ENCODE assay signal across 8 mouse cellular contexts in genomic region chr10:81136706-81137231, GRCm38 (mm10). TPM values are rescaled to one million over a fixed set of nuclear protein-coding genes. Genes with fewer than 3 reads are reported as not detected.
DNase-seq lines count a peak whose midpoint lies in the region; ATAC-seq and TF ChIP-seq lines count a peak whose summit lies in the region.

No protein-coding gene starts in this region.

- DNase-seq in frontal cortex, adult 2 months (ENCODE audit: extremely low spot score in 1 of 2, low spot score in 1 of 2) = no peak
- no peak for DNase-seq in forebrain, postnatal 0 days
- DNase-seq in hindbrain, embryonic 10.5 days (ENCODE audit: low spot score) = no peak
- DNase-seq in layer of hippocampus, postnatal 36 days = peak; percentile 79 to 83
- DNase-seq in splenic B cell, adult 2 months (ENCODE audit: low read depth, low spot score) = peak; percentile 75

- 2% methylated on average over 39 of the region's 50 CpGs for WGBS in forebrain, postnatal 0 days
- under 1% methylated on average over 50 of the region's 50 CpGs for WGBS in hindbrain, embryonic 10.5 days
- under 1% methylated on average over 43 of the region's 50 CpGs for WGBS in midbrain, embryonic 15.5 days

- peak overlapping the region; percentile 99 for H3K4me2 ChIP-seq in forebrain, postnatal 0 days (ENCODE audit: low read depth)
- H3K4me2 ChIP-seq in midbrain, embryonic 15.5 days = peak overlapping the region; percentile 92

- peak; percentile 8; the same call in 1 of the 2 replicates for ATAC-seq in frontal cortex, adult (ENCODE audit: low TSS enrichment)
- ATAC-seq in forebrain, postnatal 0 days = peak; percentile 40
- ATAC-seq in midbrain, embryonic 15.5 days (replicated peaks) = peak; percentile 58

- no peaks in the 10 kb centered on the region for H3K36me3 ChIP-seq in forebrain, postnatal 0 days (ENCODE audit: insufficient read depth)
- no peaks in the 10 kb centered on the region; the same call in 1 of the 2 replicates for H3K36me3 ChIP-seq in hindbrain, embryonic 10.5 days
- H3K36me3 ChIP-seq in midbrain, embryonic 15.5 days (replicated peaks) = no peaks in the 10 kb centered on the region
- H3K36me3 ChIP-seq in splenic B cell, adult 2 months (ENCODE audit: control insufficient read depth, insufficient read depth, low read length, poor library complexity, severe bottlenecking) = 0 out of 2 replicates have a peak, but pooled peaks cover 3% of the 10 kb centered on the region

- no peaks in the 10 kb centered on the region for H3K9me3 ChIP-seq in forebrain, postnatal 0 days (ENCODE audit: low read length)
- no peaks in the 10 kb centered on the region for H3K9me3 ChIP-seq in hindbrain, embryonic 10.5 days
- H3K9me3 ChIP-seq in midbrain, embryonic 15.5 days = no peaks in the 10 kb centered on the region

- no peak for TF ChIP-seq CTCF in forebrain, postnatal 0 days (IDR thresholded peaks at IDR 0.05; ENCODE audit: low read depth)

- H3K27me3 ChIP-seq in forebrain, postnatal 0 days (ENCODE audit: insufficient read depth, low read length) = peaks cover 17% of the 10 kb centered on the region
- peaks cover 42% of the 10 kb centered on the region for H3K27me3 ChIP-seq in hindbrain, embryonic 10.5 days (ENCODE audit: insufficient read depth, poor library complexity, severe bottlenecking)
- peaks cover 23% of the 10 kb centered on the region for H3K27me3 ChIP-seq in midbrain, embryonic 15.5 days (replicated peaks)
- H3K27me3 ChIP-seq in splenic B cell, adult 2 months (ENCODE audit: control insufficient read depth, insufficient read depth, low read length, poor library complexity, severe bottlenecking) = no peaks in the 10 kb centered on the region

- peak overlapping the region; percentile 83 for H3K27ac ChIP-seq in brown adipose tissue, adult 24 weeks (replicated peaks; ENCODE audit: low read depth, low read length)
- peak overlapping the region; percentile 96 for H3K27ac ChIP-seq in forebrain, postnatal 0 days (ENCODE audit: low read depth, low read length)
- H3K27ac ChIP-seq in hindbrain, embryonic 10.5 days = peak overlapping the region; percentile 98
- peak overlapping the region; percentile 90 for H3K27ac ChIP-seq in midbrain, embryonic 15.5 days

- H3K4me1 ChIP-seq in brown adipose tissue, adult 24 weeks (ENCODE audit: control insufficient read depth, insufficient read depth, insufficient read length, low read length) = peaks cover 25% of the 10 kb centered on the region
- peaks cover 9% of the 10 kb centered on the region for H3K4me1 ChIP-seq in forebrain, postnatal 0 days (ENCODE audit: insufficient read depth)
- peaks cover 61% of the 10 kb centered on the region for H3K4me1 ChIP-seq in hindbrain, embryonic 10.5 days (replicated peaks)
- peaks cover 51% of the 10 kb centered on the region for H3K4me1 ChIP-seq in midbrain, embryonic 15.5 days

- peak overlapping the region; percentile 94 for H3K9ac ChIP-seq in forebrain, postnatal 0 days
- H3K9ac ChIP-seq in midbrain, embryonic 15.5 days = peak overlapping the region; percentile 81

- peak overlapping the region; percentile 96 for H3K4me3 ChIP-seq in brown adipose tissue, adult 24 weeks (ENCODE audit: insufficient read depth, low read depth, low read length)
- H3K4me3 ChIP-seq in forebrain, postnatal 0 days (ENCODE audit: low read depth, low read length) = peak overlapping the region; percentile 90
- peak overlapping the region; percentile 74 for H3K4me3 ChIP-seq in hindbrain, embryonic 10.5 days
- H3K4me3 ChIP-seq in midbrain, embryonic 15.5 days = peak overlapping the region; percentile 87

RNA-seq across cellular contexts. Expression of gene Zbtb7a, which starts 1.7 kb away (rescaled TPM):
- 45.1 and 46.0 TPM in 2 replicates for polyA plus RNA-seq in frontal cortex, adult 2 months (2012; rRNA removed)
- 28.4 and 29.6 TPM in 2 replicates for polyA plus RNA-seq in brown adipose tissue, adult 24 weeks (2012; ENCODE audit: insufficient read depth, insufficient read length, missing spikeins)
- 21.6 and 27.2 TPM in 2 replicates for total RNA-seq in forebrain, postnatal 0 days (2014; rRNA removed)
- 12.4 and 15.7 TPM in 2 replicates for polyA plus RNA-seq in forebrain, postnatal 0 days (2015; fragmentation: Nextera tagmentation; extraction: Ambion mirVana)
- 9.4 and 12.4 TPM in 2 replicates for polyA plus RNA-seq in hindbrain, embryonic 10.5 days (2016; fragmentation: Nextera tagmentation; extraction: Ambion mirVana)
- total RNA-seq in layer of hippocampus, postnatal 36 days (2021) = 100 to 1,000 TPM; 109 to 116 TPM
- 16.2 and 16.7 TPM in 2 replicates for polyA plus RNA-seq in midbrain, embryonic 15.5 days (2015; fragmentation: Nextera tagmentation; extraction: Ambion mirVana)

RNA-seq across cellular contexts. Expression of gene Pias4, which starts 31.0 kb away (rescaled TPM):
- 25.7 and 27.4 TPM in 2 replicates for polyA plus RNA-seq in frontal cortex, adult 2 months (2012; rRNA removed)
- polyA plus RNA-seq in brown adipose tissue, adult 24 weeks (2012; ENCODE audit: insufficient read depth, insufficient read length, missing spikeins) = 10.3 and 13.4 TPM in 2 replicates
- total RNA-seq in forebrain, postnatal 0 days (2014; rRNA removed) = 30.1 and 32.5 TPM in 2 replicates
- 28.1 and 35.8 TPM in 2 replicates for polyA plus RNA-seq in forebrain, postnatal 0 days (2015; fragmentation: Nextera tagmentation; extraction: Ambion mirVana)
- polyA plus RNA-seq in hindbrain, embryonic 10.5 days (2016; fragmentation: Nextera tagmentation; extraction: Ambion mirVana) = 64.1 and 72.2 TPM in 2 replicates
- 10 to 100 TPM; 26.2 to 29.8 TPM for total RNA-seq in layer of hippocampus, postnatal 36 days (2021)
- 59.2 and 66.3 TPM in 2 replicates for polyA plus RNA-seq in midbrain, embryonic 15.5 days (2015; fragmentation: Nextera tagmentation; extraction: Ambion mirVana)

RNA-seq across cellular contexts. Expression of gene Map2k2, which starts 31.1 kb away (rescaled TPM):
- polyA plus RNA-seq in frontal cortex, adult 2 months (2012; rRNA removed) = 189 and 202 TPM in 2 replicates
- 64.4 and 88.3 TPM in 2 replicates for polyA plus RNA-seq in brown adipose tissue, adult 24 weeks (2012; ENCODE audit: insufficient read depth, insufficient read length, missing spikeins)
- total RNA-seq in forebrain, postnatal 0 days (2014; rRNA removed) = 194 and 215 TPM in 2 replicates
- polyA plus RNA-seq in forebrain, postnatal 0 days (2015; fragmentation: Nextera tagmentation; extraction: Ambion mirVana) = 167 and 194 TPM in 2 replicates
- polyA plus RNA-seq in hindbrain, embryonic 10.5 days (2016; fragmentation: Nextera tagmentation; extraction: Ambion mirVana) = 218 and 261 TPM in 2 replicates
- total RNA-seq in layer of hippocampus, postnatal 36 days (2021) = 100 to 1,000 TPM; 132 to 141 TPM
- 258 and 270 TPM in 2 replicates for polyA plus RNA-seq in midbrain, embryonic 15.5 days (2015; fragmentation: Nextera tagmentation; extraction: Ambion mirVana)

RNA-seq across cellular contexts. Expression of gene Creb3l3, which starts 38.1 kb away (rescaled TPM):
- 0.44 and 0.63 TPM in 2 replicates for polyA plus RNA-seq in frontal cortex, adult 2 months (2012; rRNA removed)
- not detected in 2 replicates for polyA plus RNA-seq in brown adipose tissue, adult 24 weeks (2012; ENCODE audit: insufficient read depth, insufficient read length, missing spikeins)
- total RNA-seq in forebrain, postnatal 0 days (2014; rRNA removed) = 0.38 and 0.43 TPM in 2 replicates
- 0.29 and 0.40 TPM in 2 replicates for polyA plus RNA-seq in forebrain, postnatal 0 days (2015; fragmentation: Nextera tagmentation; extraction: Ambion mirVana)
- polyA plus RNA-seq in hindbrain, embryonic 10.5 days (2016; fragmentation: Nextera tagmentation; extraction: Ambion mirVana) = 0.29 and 0.30 TPM in 2 replicates
- total RNA-seq in layer of hippocampus, postnatal 36 days (2021) = under 1 TPM; 0.52 to 0.71 TPM
- 0.36 and 0.48 TPM in 2 replicates for polyA plus RNA-seq in midbrain, embryonic 15.5 days (2015; fragmentation: Nextera tagmentation; extraction: Ambion mirVana)

RNA-seq across cellular contexts. Expression of gene Eef2, which starts 39.7 kb away (rescaled TPM):
- 1,035 and 1,113 TPM in 2 replicates for polyA plus RNA-seq in frontal cortex, adult 2 months (2012; rRNA removed)
- polyA plus RNA-seq in brown adipose tissue, adult 24 weeks (2012; ENCODE audit: insufficient read depth, insufficient read length, missing spikeins) = 538 and 581 TPM in 2 replicates
- total RNA-seq in forebrain, postnatal 0 days (2014; rRNA removed) = 2,084 and 2,175 TPM in 2 replicates
- polyA plus RNA-seq in forebrain, postnatal 0 days (2015; fragmentation: Nextera tagmentation; extraction: Ambion mirVana) = 466 and 485 TPM in 2 replicates
- polyA plus RNA-seq in hindbrain, embryonic 10.5 days (2016; fragmentation: Nextera tagmentation; extraction: Ambion mirVana) = 495 and 570 TPM in 2 replicates
- total RNA-seq in layer of hippocampus, postnatal 36 days (2021) = 100 to 1,000 TPM; 868 to 892 TPM
- polyA plus RNA-seq in midbrain, embryonic 15.5 days (2015; fragmentation: Nextera tagmentation; extraction: Ambion mirVana) = 588 and 606 TPM in 2 replicates

Comparison
In these comparisons a context has a peak if more than half of its experiments do, and no peak if none do; other contexts are left out.
1. ATAC-seq: peak in every context shown above with its lines; median percentile 58 in midbrain, embryonic 15.5 days; 40 in forebrain, postnatal 0 days; 8 in frontal cortex, adult.
2. DNase-seq: peak in layer of hippocampus, postnatal 36 days (2 of 2) and splenic B cell, adult 2 months (single experiment); none in frontal cortex, adult 2 months (0 of 2), forebrain, postnatal 0 days (single experiment) and hindbrain, embryonic 10.5 days (single experiment).
3. Peak in every context shown above with its lines, with median percentiles within 50 percentile points of each other: H3K27ac ChIP-seq and H3K4me3 ChIP-seq.